Mouse (Mus musculus): ENCODE measurements around the gene Slc5a1. TPM values are rescaled to one million over a fixed set of nuclear protein-coding genes. Genes with fewer than 3 reads are reported as not detected.
A peak's percentile ranks its signal among the peaks of the same experiment; 100 is the strongest.

Slc5a1 gene
- polyA plus RNA-seq, 1 experiment from 2014 or later = 158 TPM

DNA sequence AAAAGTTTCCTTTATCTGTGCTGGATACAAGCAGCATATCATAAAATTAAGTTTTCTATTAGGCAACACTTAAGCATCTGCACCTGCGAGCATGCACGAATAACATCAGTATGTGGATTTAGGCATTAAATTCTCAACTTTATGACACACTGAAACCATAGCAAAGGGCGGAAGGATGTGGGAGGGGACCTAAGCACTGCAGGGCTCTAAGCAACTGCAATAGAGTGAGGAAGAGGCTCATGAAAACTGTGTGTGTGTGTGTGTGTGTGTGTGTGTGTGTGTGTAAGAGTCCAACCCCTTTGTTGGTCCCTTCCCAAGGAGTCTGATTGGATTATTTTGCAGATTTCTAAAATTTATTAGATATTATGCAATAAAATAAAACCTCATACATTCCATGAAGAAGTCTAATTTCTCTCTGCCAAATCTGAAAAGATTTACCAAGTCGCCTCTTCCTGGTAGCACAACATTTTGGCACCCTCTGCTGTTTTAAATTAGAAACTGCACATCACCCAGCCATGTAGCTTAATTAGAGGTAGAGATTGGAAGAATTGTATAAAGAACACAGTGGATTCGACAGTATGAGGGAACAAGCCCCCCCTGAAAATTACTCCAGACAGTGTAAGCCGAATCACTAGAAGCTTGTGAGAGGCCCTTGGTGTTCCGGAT lies 38.9 kb downstream of the Slc5a1 start:
- Histone ChIP-seq H3K9ac (ENCODE audit: low read depth, low read length) (no peak overlapping the region), H3K4me2 (replicated peaks; ENCODE audit: low read depth) (0 out of 2 replicates have a peak overlapping the region, but pooled peaks have one; percentile 17), H3K27me3 (replicated peaks; ENCODE audit: control insufficient read depth, insufficient read depth, low read length) (no peaks in the 10 kb centered on the region), H3K9me3 (ENCODE audit: control insufficient read depth) (no peaks in the 10 kb centered on the region), H3K27ac (ENCODE audit: low read depth, low read length) (0 out of 2 replicates have a peak overlapping the region, but pooled peaks have one; percentile 28), H3K36me3 (ENCODE audit: control insufficient read depth, insufficient read depth) (peaks cover 29% of the 10 kb centered on the region), H3K4me3 (ENCODE audit: low read depth, low read length) (no peak overlapping the region), H3K4me1 (replicated peaks; ENCODE audit: control insufficient read depth, insufficient read depth, low read length) (no peaks in the 10 kb centered on the region)
- 37% methylated on average over 7 of the region's 7 CpGs for WGBS
- peak; percentile 70 for ATAC-seq
- TF ChIP-seq CTCF (IDR thresholded peaks at IDR 0.05; ENCODE audit: low read depth) = peak; percentile 76

DNA sequence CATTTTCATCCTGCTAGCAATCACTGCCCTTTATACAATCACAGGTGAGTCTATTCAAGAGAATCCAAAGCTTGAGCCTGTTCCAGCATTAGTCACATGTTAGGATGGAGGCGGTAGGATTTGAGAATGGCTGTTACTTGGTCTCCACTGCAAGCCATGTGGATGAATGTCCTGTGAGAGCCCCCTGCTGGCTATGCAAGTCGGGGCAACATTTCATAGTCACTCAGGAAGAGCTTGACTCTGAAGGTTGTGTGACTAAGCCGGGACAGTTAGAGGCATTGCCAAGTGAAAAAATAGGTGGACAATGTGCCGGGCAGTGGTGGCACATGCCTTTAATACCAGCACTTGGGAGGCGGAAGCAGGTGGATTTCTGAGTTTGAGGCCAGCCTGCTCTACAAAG lies 40.0 kb downstream of the Slc5a1 start:
- H3K36me3 ChIP-seq (ENCODE audit: control insufficient read depth, insufficient read depth) = peaks cover 35% of the 10 kb centered on the region

GRCm38 (mm10) chr5:33146837-33147236 lies 42.8 kb downstream of the Slc5a1 start:
- Histone ChIP-seq H3K27me3 (replicated peaks; ENCODE audit: control insufficient read depth, insufficient read depth, low read length) (no peaks in the 10 kb centered on the region), H3K4me3 (ENCODE audit: low read depth, low read length) (no peak overlapping the region), H3K9ac (ENCODE audit: low read depth, low read length) (no peak overlapping the region), H3K9me3 (ENCODE audit: control insufficient read depth) (no peaks in the 10 kb centered on the region), H3K36me3 (ENCODE audit: control insufficient read depth, insufficient read depth) (peaks cover 49% of the 10 kb centered on the region), H3K4me2 (replicated peaks; ENCODE audit: low read depth) (no peak overlapping the region), H3K27ac (ENCODE audit: low read depth, low read length) (no peak overlapping the region), H3K4me1 (replicated peaks; ENCODE audit: control insufficient read depth, insufficient read depth, low read length) (no peaks in the 10 kb centered on the region)
- 84% methylated on average over 9 of the region's 9 CpGs for WGBS
- no peak for TF ChIP-seq CTCF (IDR thresholded peaks at IDR 0.05; ENCODE audit: low read depth)
- no peak for ATAC-seq

More for the DNA sequence above, 40.0 kb downstream of the Slc5a1 start:
- no peak overlapping the region for H3K27ac ChIP-seq (ENCODE audit: low read depth, low read length)
- no peaks in the 10 kb centered on the region for H3K27me3 ChIP-seq (replicated peaks; ENCODE audit: control insufficient read depth, insufficient read depth, low read length)
- no peak overlapping the region for H3K4me2 ChIP-seq (replicated peaks; ENCODE audit: low read depth)
- no peaks in the 10 kb centered on the region for H3K4me1 ChIP-seq (replicated peaks; ENCODE audit: control insufficient read depth, insufficient read depth, low read length)
- ATAC-seq = no peak
- WGBS = 54% methylated on average over 5 of the region's 5 CpGs
- peak; percentile 75 for TF ChIP-seq CTCF (IDR thresholded peaks at IDR 0.05; ENCODE audit: low read depth)
- H3K9ac ChIP-seq (ENCODE audit: low read depth, low read length) = no peak overlapping the region
- no peaks in the 10 kb centered on the region for H3K9me3 ChIP-seq (ENCODE audit: control insufficient read depth)
- no peak overlapping the region for H3K4me3 ChIP-seq (ENCODE audit: low read depth, low read length)

GRCm38 (mm10) chr5:33147691-33148090 lies 43.7 kb downstream of the Slc5a1 start:
- H3K36me3 ChIP-seq (ENCODE audit: control insufficient read depth, insufficient read depth) = peaks cover 57% of the 10 kb centered on the region
- H3K4me1 ChIP-seq (replicated peaks; ENCODE audit: control insufficient read depth, insufficient read depth, low read length) = no peaks in the 10 kb centered on the region
- 57% methylated on average over 6 of the region's 6 CpGs for WGBS
- H3K27me3 ChIP-seq (replicated peaks; ENCODE audit: control insufficient read depth, insufficient read depth, low read length) = no peaks in the 10 kb centered on the region
- H3K4me2 ChIP-seq (replicated peaks; ENCODE audit: low read depth) = no peak overlapping the region
- H3K4me3 ChIP-seq (ENCODE audit: low read depth, low read length) = no peak overlapping the region
- no peak overlapping the region for H3K9ac ChIP-seq (ENCODE audit: low read depth, low read length)
- H3K9me3 ChIP-seq (ENCODE audit: control insufficient read depth) = no peaks in the 10 kb centered on the region
- H3K27ac ChIP-seq (ENCODE audit: low read depth, low read length) = no peak overlapping the region
- ATAC-seq = no peak
- no peak for TF ChIP-seq CTCF (IDR thresholded peaks at IDR 0.05; ENCODE audit: low read depth)

DNA sequence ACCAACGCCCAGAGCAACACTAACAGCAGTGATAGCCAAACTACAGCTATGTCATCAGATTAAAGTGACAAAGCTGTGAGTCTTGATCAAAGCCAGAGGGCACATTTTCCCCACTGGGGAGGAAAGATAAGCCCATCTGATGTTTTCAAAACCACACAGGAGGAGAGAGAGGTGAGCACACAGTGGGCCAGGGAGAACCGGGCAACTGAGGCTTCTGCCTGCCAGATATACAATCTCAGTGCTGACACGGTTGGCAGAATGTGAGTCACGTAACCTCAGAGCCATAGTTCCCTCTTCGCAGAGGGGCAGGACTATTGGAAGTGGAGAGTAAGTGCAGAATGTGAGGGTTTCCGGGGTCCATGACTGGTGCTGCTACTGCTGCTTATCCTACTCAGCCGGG lies 89.5 kb downstream of the Slc5a1 start:
- TF ChIP-seq CTCF (IDR thresholded peaks at IDR 0.05; ENCODE audit: low read depth) = no peak
- WGBS = 17% methylated on average over 7 of the region's 7 CpGs
- H3K4me2 ChIP-seq (replicated peaks; ENCODE audit: low read depth) = no peak overlapping the region
- no peak overlapping the region for H3K27ac ChIP-seq (ENCODE audit: low read depth, low read length)
- ATAC-seq = no peak
- no peaks in the 10 kb centered on the region for H3K36me3 ChIP-seq (ENCODE audit: control insufficient read depth, insufficient read depth)
- H3K27me3 ChIP-seq (replicated peaks; ENCODE audit: control insufficient read depth, insufficient read depth, low read length) = no peaks in the 10 kb centered on the region
- H3K9ac ChIP-seq (ENCODE audit: low read depth, low read length) = no peak overlapping the region
- no peaks in the 10 kb centered on the region for H3K4me1 ChIP-seq (replicated peaks; ENCODE audit: control insufficient read depth, insufficient read depth, low read length)
- H3K4me3 ChIP-seq (ENCODE audit: low read depth, low read length) = no peak overlapping the region
- H3K9me3 ChIP-seq (ENCODE audit: control insufficient read depth) = no peaks in the 10 kb centered on the region

- no peaks in the 10 kb centered on the region for H3K4me1 ChIP-seq (replicated peaks; ENCODE audit: control insufficient read depth, insufficient read depth, low read length)
- no peaks in the 10 kb centered on the region for H3K9me3 ChIP-seq (ENCODE audit: control insufficient read depth)
- H3K4me2 ChIP-seq (replicated peaks; ENCODE audit: low read depth) = no peak overlapping the region
- ATAC-seq = no peak
- H3K9ac ChIP-seq (ENCODE audit: low read depth, low read length) = no peak overlapping the region
- no peaks in the 10 kb centered on the region for H3K27me3 ChIP-seq (replicated peaks; ENCODE audit: control insufficient read depth, insufficient read depth, low read length)
- no peak for TF ChIP-seq CTCF (IDR thresholded peaks at IDR 0.05; ENCODE audit: low read depth)
- no peak overlapping the region for H3K27ac ChIP-seq (ENCODE audit: low read depth, low read length)
- H3K4me3 ChIP-seq (ENCODE audit: low read depth, low read length) = no peak overlapping the region
- 60% methylated on average over 9 of the region's 9 CpGs for WGBS
- no peaks in the 10 kb centered on the region for H3K36me3 ChIP-seq (ENCODE audit: control insufficient read depth, insufficient read depth)
Observed at GRCm38 (mm10) chr5:33195246-33195852, 91.3 kb downstream of the Slc5a1 start.

All from intestine, postnatal 0 days (tissue).